Mouse (Mus musculus): ENCODE results near the gene Rnf38.

DNA sequence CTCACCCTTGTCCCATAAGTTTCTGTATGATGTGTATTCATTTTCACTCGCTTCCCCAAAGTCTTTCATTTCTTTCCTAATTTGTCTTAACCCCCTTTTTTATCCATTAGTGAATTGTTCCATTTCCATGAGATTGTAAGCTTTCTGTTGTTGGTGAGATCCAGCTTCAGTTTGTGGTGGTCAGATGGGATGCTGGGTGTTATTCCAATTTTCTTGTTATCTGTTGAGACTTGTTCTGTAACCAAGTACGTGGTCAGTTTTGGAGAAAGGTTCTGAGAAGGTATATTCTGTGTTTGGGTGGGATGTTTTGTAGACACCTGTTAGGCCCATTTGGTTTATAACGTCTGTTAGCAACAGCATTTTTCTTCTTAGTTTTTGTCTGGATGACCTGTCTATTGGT, 148.0 kb downstream of the Rnf38 start:
- no peak for TF ChIP-seq CTCF (IDR thresholded peaks at IDR 0.05; ENCODE audit: insufficient read depth, low read depth, low read length)
- no peak for TF ChIP-seq POLR2A (IDR thresholded peaks at IDR 0.05; ENCODE audit: insufficient read depth, low read depth, low read length)

All from olfactory bulb, adult 2 months (tissue).